Mouse (Mus musculus) CH12.LX (cell line): ENCODE data around the gene Arid4a.

Experiments used
- CHD1 ChIP-seq: IDR thresholded peaks from 2 replicates; pipeline ENCODE4 v1.6.1; 2012; ENCODE audit warnings: low read depth, low read length, improper control_type of control experiment, inconsistent platforms
- CTCF ChIP-seq, 2 experiments: IDR thresholded peaks in 1 of 2; conservative IDR thresholded peaks in 1 of 2; 2 replicates each; pipeline ENCODE4 v1.5.1; 2011 to 2012; ENCODE audit warnings: low read depth in 2 of 2, low read length in 2 of 2, improper control_type of control experiment in 1 of 2, inconsistent platforms in 1 of 2, mild to moderate bottlenecking in 1 of 2, moderate library complexity in 1 of 2
- EP300 ChIP-seq: IDR thresholded peaks from 2 replicates; pipeline ENCODE4 v1.6.1; 2011; ENCODE audit warnings: low read length, improper control_type of control experiment
- ETS1 ChIP-seq: conservative IDR thresholded peaks from 2 replicates; pipeline ENCODE4 v1.6.1; 2012; ENCODE audit warnings: low read depth, mild to moderate bottlenecking, inconsistent platforms, low read length, improper control_type of control experiment, moderate library complexity
- JUN ChIP-seq: IDR thresholded peaks from 2 replicates; pipeline ENCODE4 v1.6.1; 2011; ENCODE audit warnings: low read depth, mild to moderate bottlenecking, low read length, improper control_type of control experiment, moderate library complexity; ENCODE audit not compliant: insufficient read depth
- MAX ChIP-seq: IDR thresholded peaks from 2 replicates; pipeline ENCODE4 v1.6.1; 2011; ENCODE audit warnings: low read length, improper control_type of control experiment
- PAX5 ChIP-seq: IDR thresholded peaks from 2 replicates; pipeline ENCODE4 v1.6.1; 2012; ENCODE audit warnings: low read length, inconsistent platforms, mixed read lengths
- POLR2A ChIP-seq: IDR thresholded peaks from 2 replicates; pipeline ENCODE4 v1.6.1; 2011; ENCODE audit warnings: low read depth, mild to moderate bottlenecking, improper control_type of control experiment, low read length
- TCF12 ChIP-seq: IDR thresholded peaks from 2 replicates; pipeline ENCODE4 v1.6.1; 2014; ENCODE audit warnings: low read depth, mild to moderate bottlenecking, inconsistent platforms, low read length, improper control_type of control experiment
- USF1 ChIP-seq: IDR thresholded peaks from 2 replicates; pipeline ENCODE4 v1.6.1; 2014; ENCODE audit warnings: low read depth, mild to moderate bottlenecking, inconsistent platforms, low read length, improper control_type of control experiment
- ZC3H11A ChIP-seq: IDR thresholded peaks from 2 replicates; pipeline ENCODE4 v1.6.1; 2012; ENCODE audit warnings: low read depth, mild to moderate bottlenecking, inconsistent platforms, low read length, improper control_type of control experiment
- ZKSCAN1 ChIP-seq: IDR thresholded peaks from 2 replicates; pipeline ENCODE4 v1.6.1; 2012; ENCODE audit warnings: low read depth, inconsistent platforms, low read length, improper control_type of control experiment, borderline replicate concordance

GRCm38 (mm10) chr12:70973831-70974230 lies 42.0 kb upstream of the Arid4a start:
- TF ChIP-seq CHD1, result no peak
- TF ChIP-seq CTCF (conservative IDR thresholded peaks at IDR 0.05 in 1 of 2, IDR thresholded peaks at IDR 0.05 in 1 of 2; ENCODE audit: low read depth in 2 of 2, low read length in 2 of 2), result no peak
- no peak for TF ChIP-seq POLR2A
- no peak for TF ChIP-seq USF1
- TF ChIP-seq ETS1, result no peak
- TF ChIP-seq PAX5, result no peak
- no peak for TF ChIP-seq TCF12
- no peak for TF ChIP-seq ZC3H11A
- TF ChIP-seq ZKSCAN1, result no peak
- TF ChIP-seq JUN, result no peak
- TF ChIP-seq EP300, result no peak
- TF ChIP-seq MAX, result no peak
